In genomic region chr7:45124224-45125143, GRCm38 (mm10) we compare ENCODE assay signal across 8 mouse cellular contexts. TPM values are rescaled to one million over a fixed set of nuclear protein-coding genes. Genes with fewer than 3 reads are reported as not detected.
DNase-seq lines count a peak whose midpoint lies in the region; ATAC-seq and TF ChIP-seq lines count a peak whose summit lies in the region.

Rps11 (minus strand) TSS chr7:45124439.

- H3K36me3 ChIP-seq in ES-Bruce4 (ENCODE audit: control insufficient read depth, insufficient read depth, low read length, poor library complexity, severe bottlenecking) = peaks cover 70% of the 10 kb centered on the region
- peaks cover 64% of the 10 kb centered on the region for H3K36me3 ChIP-seq in forebrain, embryonic 13.5 days (ENCODE audit: poor library complexity, severe bottlenecking)
- H3K36me3 ChIP-seq in liver, postnatal 0 days (replicated peaks; ENCODE audit: insufficient read depth, low read length) = peaks cover 56% of the 10 kb centered on the region
- H3K36me3 ChIP-seq in neural tube, embryonic 14.5 days (ENCODE audit: control insufficient read depth, insufficient read depth, low read length) = peaks cover 58% of the 10 kb centered on the region

- 0 out of 2 replicates have a peak, but pooled peaks have one; percentile 54 for TF ChIP-seq EP300 in ES-Bruce4 (IDR thresholded peaks at IDR 0.05; ENCODE audit: insufficient read depth, low read depth, low read length)
- TF ChIP-seq EP300 in liver, postnatal 0 days (IDR thresholded peaks at IDR 0.05; ENCODE audit: low read depth) = peak; percentile 79

- under 1% methylated on average over 59 of the region's 59 CpGs for WGBS in forebrain, embryonic 13.5 days
- WGBS in large intestine, adult 2 months = 1% methylated on average over 59 of the region's 59 CpGs
- WGBS in liver, postnatal 0 days (ENCODE audit: insufficient replicate concordance) = under 1% methylated on average over 59 of the region's 59 CpGs
- under 1% methylated on average over 59 of the region's 59 CpGs for WGBS in neural tube, embryonic 14.5 days

- H3K9ac ChIP-seq in ES-Bruce4 (ENCODE audit: low read depth, poor library complexity, severe bottlenecking) = peak within 1 kb of the TSS; percentile 99
- peak within 1 kb of the TSS; percentile 99 for H3K9ac ChIP-seq in forebrain, embryonic 13.5 days
- peak within 1 kb of the TSS; percentile 93 for H3K9ac ChIP-seq in liver, postnatal 0 days (replicated peaks)
- H3K9ac ChIP-seq in neural tube, embryonic 14.5 days (replicated peaks; ENCODE audit: low read depth, low read length) = peak within 1 kb of the TSS; percentile 98

- peak within 1 kb of the TSS; percentile 96 for H3K4me3 ChIP-seq in ES-Bruce4 (ENCODE audit: low read depth, low read length)
- H3K4me3 ChIP-seq in forebrain, embryonic 13.5 days = peak within 1 kb of the TSS; percentile 97
- peak within 1 kb of the TSS; percentile 78 for H3K4me3 ChIP-seq in liver, postnatal 0 days (ENCODE audit: low read depth, low read length)
- peak within 1 kb of the TSS; percentile 96 for H3K4me3 ChIP-seq in neural tube, embryonic 14.5 days (ENCODE audit: low read depth, low read length)

- no peaks in the 10 kb centered on the region for H3K27me3 ChIP-seq in ES-Bruce4 (ENCODE audit: control insufficient read depth, insufficient read depth, low read length, poor library complexity, severe bottlenecking)
- H3K27me3 ChIP-seq in forebrain, embryonic 13.5 days = no peaks in the 10 kb centered on the region
- H3K27me3 ChIP-seq in liver, postnatal 0 days (ENCODE audit: insufficient read depth, low read length) = no peaks in the 10 kb centered on the region
- H3K27me3 ChIP-seq in neural tube, embryonic 14.5 days (ENCODE audit: control insufficient read depth, insufficient read depth, low read length) = no peaks in the 10 kb centered on the region; the same call in 1 of the 2 replicates

- peak; percentile 72 for TF ChIP-seq POLR2A in ES-Bruce4 (IDR thresholded peaks at IDR 0.05; ENCODE audit: insufficient read depth, low read length)

- H3K4me1 ChIP-seq in ES-Bruce4 (ENCODE audit: control insufficient read depth, insufficient read depth, low read length) = peaks cover 2% of the 10 kb centered on the region
- peaks cover 52% of the 10 kb centered on the region for H3K4me1 ChIP-seq in forebrain, embryonic 13.5 days
- H3K4me1 ChIP-seq in liver, postnatal 0 days (ENCODE audit: insufficient read depth) = peaks cover 55% of the 10 kb centered on the region
- H3K4me1 ChIP-seq in neural tube, embryonic 14.5 days (ENCODE audit: control insufficient read depth, insufficient read depth, low read length) = peaks cover 27% of the 10 kb centered on the region

- DNase-seq in heart, postnatal 10 days = peak; percentile 99
- peak; percentile 99 for DNase-seq in large intestine, adult 2 months (ENCODE audit: low read depth, low spot score)
- DNase-seq in liver, postnatal 0 days = peak; percentile 99
- DNase-seq in testis, postnatal 10 days (ENCODE audit: low spot score) = peak; percentile 96

- TF ChIP-seq CTCF in ES-Bruce4 (IDR thresholded peaks at IDR 0.05; ENCODE audit: low read depth, low read length) = no peak
- no peak for TF ChIP-seq CTCF in liver, postnatal 0 days (IDR thresholded peaks at IDR 0.05; ENCODE audit: low read depth)

- no peaks in the 10 kb centered on the region for H3K9me3 ChIP-seq in ES-Bruce4 (replicated peaks; ENCODE audit: control insufficient read depth, insufficient read depth, low read length, poor library complexity, severe bottlenecking)
- no peaks in the 10 kb centered on the region for H3K9me3 ChIP-seq in forebrain, embryonic 13.5 days (replicated peaks)
- no peaks in the 10 kb centered on the region for H3K9me3 ChIP-seq in liver, postnatal 0 days (ENCODE audit: low read length)
- H3K9me3 ChIP-seq in neural tube, embryonic 14.5 days (ENCODE audit: control insufficient read depth, low read length) = no peaks in the 10 kb centered on the region

- peak within 1 kb of the TSS; percentile 96 for H3K27ac ChIP-seq in ES-Bruce4 (ENCODE audit: insufficient read depth, low read length)
- peak within 1 kb of the TSS; percentile 89 for H3K27ac ChIP-seq in forebrain, embryonic 13.5 days
- H3K27ac ChIP-seq in liver, postnatal 0 days (ENCODE audit: low read depth) = peak within 1 kb of the TSS; percentile 89
- H3K27ac ChIP-seq in neural tube, embryonic 14.5 days (ENCODE audit: low read depth, low read length) = peak within 1 kb of the TSS; percentile 91

- peak within 1 kb of the TSS; percentile 77 for H3K4me2 ChIP-seq in forebrain, embryonic 13.5 days
- peak within 1 kb of the TSS; percentile 89 for H3K4me2 ChIP-seq in liver, postnatal 0 days (ENCODE audit: low read depth, low read length)
- H3K4me2 ChIP-seq in neural tube, embryonic 14.5 days (ENCODE audit: low read depth, low read length) = peak within 1 kb of the TSS; percentile 94

- intact Hi-C loops in heart, postnatal 10 days (cut with DNase I) = loop anchor here (5.0 kb wide), 1 partner anchor 42 kb away; no protein-coding TSS in a partner anchor

- peak; percentile 77 for ATAC-seq in cerebellum, adult (ENCODE audit: insufficient number of reproducible peaks, low FRiP score, low TSS enrichment)
- peak; percentile 86 for ATAC-seq in forebrain, embryonic 13.5 days
- peak; percentile 78 for ATAC-seq in liver, postnatal 0 days
- peak; percentile 90 for ATAC-seq in neural tube, embryonic 14.5 days (ENCODE audit: low read depth)

RNA-seq across cellular contexts. Expression of gene Rps11, which starts in this region (rescaled TPM):
- polyA plus RNA-seq in ES-Bruce4 (2011; ENCODE audit: insufficient read depth, insufficient read length, low read depth, missing spikeins) = 2,753 and 2,969 TPM in 2 replicates
- polyA plus RNA-seq in forebrain, embryonic 13.5 days (2015; fragmentation: Nextera tagmentation; extraction: Ambion mirVana) = 1,342 and 1,406 TPM in 2 replicates
- total RNA-seq in heart, postnatal 10 days (2021) = 100 to 1,000 TPM; 752 to 773 TPM
- polyA plus RNA-seq in large intestine, adult 2 months (2012; rRNA removed) = 407 and 500 TPM in 2 replicates
- 681 and 696 TPM in 2 replicates for polyA plus RNA-seq in liver, postnatal 0 days (2015; fragmentation: Nextera tagmentation; extraction: Ambion mirVana)
- polyA plus RNA-seq in neural tube, embryonic 14.5 days (2014; fragmentation: Nextera tagmentation; extraction: Ambion mirVana) = 781 and 868 TPM in 2 replicates

Comparison
In these comparisons a context has a peak if more than half of its experiments do, and no peak if none do; other contexts are left out.
1. Peak in every context shown above with its lines: DNase-seq, ATAC-seq, H3K4me3 ChIP-seq and H3K27ac ChIP-seq.